Mouse (Mus musculus): ENCODE data around the gene Bach2.

DNA sequence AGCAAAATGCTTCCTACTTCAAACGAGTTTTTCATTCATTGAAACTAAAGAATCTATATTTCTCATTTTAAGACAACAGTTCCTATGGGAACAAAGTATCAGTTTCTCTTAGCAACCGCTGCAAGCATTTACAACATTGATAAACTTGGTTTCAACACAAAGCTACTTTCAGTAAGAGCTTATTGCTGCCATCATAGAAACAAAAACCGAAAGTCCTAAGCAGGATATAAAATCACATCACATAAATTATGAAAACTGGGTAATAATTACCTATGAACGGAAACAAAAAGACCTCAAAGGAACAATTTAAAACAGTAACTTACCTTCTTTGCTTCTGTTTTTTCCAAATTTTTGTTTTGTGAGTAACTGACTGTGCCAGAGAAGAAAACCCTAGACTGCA lies 22.1 kb upstream of the Bach2 start:
- no peak for TF ChIP-seq CTCF (conservative IDR thresholded peaks at IDR 0.05; ENCODE audit: low read length)
- no peak for TF ChIP-seq POU5F1 (IDR thresholded peaks at IDR 0.05; ENCODE audit: borderline replicate concordance, low read length)

Measured in E14TG2a.4 (cell line).